Comparison of ENCODE assay signal across 8 mouse cellular contexts in the genomic region with DNA sequence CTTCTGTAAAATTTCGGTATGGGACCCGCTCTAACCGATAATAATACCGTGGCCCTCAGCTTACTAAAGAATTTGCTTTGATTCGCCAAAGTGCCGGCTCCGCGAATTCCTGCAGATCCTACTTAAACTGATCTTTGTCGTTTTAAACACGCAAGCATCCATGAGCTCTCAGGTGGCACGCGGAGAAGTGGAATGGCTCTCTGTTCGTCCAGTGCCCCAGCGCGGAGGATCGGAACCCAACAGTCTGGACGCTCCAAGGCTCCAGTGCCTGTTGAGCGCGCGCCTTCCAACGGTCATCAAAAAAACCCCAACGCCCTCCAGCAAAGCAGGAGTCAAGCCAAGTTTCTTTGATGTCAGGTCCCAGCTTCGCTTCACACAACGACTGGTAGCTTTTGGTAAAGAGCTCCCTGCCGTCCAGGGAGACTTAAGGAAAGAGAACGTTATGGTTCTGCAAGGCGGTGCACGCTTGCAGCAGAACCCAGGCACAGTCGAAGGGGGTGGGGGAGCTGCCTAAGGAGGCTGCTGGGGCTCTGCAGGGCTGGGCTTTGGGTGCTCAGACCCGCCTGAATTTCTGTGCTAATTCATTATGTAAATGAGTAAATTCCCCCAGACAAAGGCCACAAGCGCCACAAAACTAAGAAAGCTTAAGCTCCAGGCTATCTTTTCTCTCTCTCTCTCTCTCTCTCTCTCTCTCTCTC. TPM values are rescaled to one million over a fixed set of nuclear protein-coding genes. Genes with fewer than 3 reads are reported as not detected.
DNase-seq lines count a peak whose midpoint lies in the region; ATAC-seq and TF ChIP-seq lines count a peak whose summit lies in the region.

No protein-coding gene starts in this region.

- H3K4me3 ChIP-seq in hindbrain, embryonic 10.5 days: peak overlapping the region; percentile 61
- H3K4me3 ChIP-seq in liver, postnatal 0 days (ENCODE audit: low read depth, low read length): peak overlapping the region; percentile 40
- peak overlapping the region; percentile 41 for H3K4me3 ChIP-seq in stomach, postnatal 0 days (ENCODE audit: low read depth, low read length)

- H3K9ac ChIP-seq in liver, postnatal 0 days (replicated peaks): no peak overlapping the region
- no peak overlapping the region for H3K9ac ChIP-seq in stomach, postnatal 0 days (ENCODE audit: low read length)

- no peaks in the 10 kb centered on the region for H3K9me3 ChIP-seq in hindbrain, embryonic 10.5 days
- H3K9me3 ChIP-seq in liver, postnatal 0 days (ENCODE audit: low read length): no peaks in the 10 kb centered on the region
- H3K9me3 ChIP-seq in stomach, postnatal 0 days (ENCODE audit: control insufficient read depth, low read length): no peaks in the 10 kb centered on the region

- H3K27me3 ChIP-seq in hindbrain, embryonic 10.5 days (ENCODE audit: insufficient read depth, poor library complexity, severe bottlenecking): peaks cover 47% of the 10 kb centered on the region
- peaks cover 15% of the 10 kb centered on the region for H3K27me3 ChIP-seq in liver, postnatal 0 days (ENCODE audit: insufficient read depth, low read length)
- no peaks in the 10 kb centered on the region for H3K27me3 ChIP-seq in stomach, postnatal 0 days (ENCODE audit: control insufficient read depth, insufficient read depth, low read length)

- TF ChIP-seq EP300 in liver, postnatal 0 days (IDR thresholded peaks at IDR 0.05; ENCODE audit: low read depth): no peak
- no peak for TF ChIP-seq EP300 in stomach, postnatal 0 days (optimal IDR thresholded peaks at IDR 0.05)

- no peak overlapping the region for H3K27ac ChIP-seq in hindbrain, embryonic 10.5 days
- H3K27ac ChIP-seq in liver, postnatal 0 days (ENCODE audit: low read depth): no peak overlapping the region
- no peak overlapping the region for H3K27ac ChIP-seq in stomach, postnatal 0 days (replicated peaks)

- peaks cover 16% of the 10 kb centered on the region for H3K4me1 ChIP-seq in hindbrain, embryonic 10.5 days (replicated peaks)
- H3K4me1 ChIP-seq in liver, postnatal 0 days (ENCODE audit: insufficient read depth): no peaks in the 10 kb centered on the region
- H3K4me1 ChIP-seq in stomach, postnatal 0 days (replicated peaks; ENCODE audit: control insufficient read depth, insufficient read depth): no peaks in the 10 kb centered on the region

- peak; percentile 6 for DNase-seq in gastrocnemius, postnatal 10 days
- DNase-seq in gastrocnemius, postnatal 36 days: no peak
- DNase-seq in adrenal gland, postnatal 25 days: peak; percentile 4
- peak; percentile 30 for DNase-seq in hindbrain, embryonic 10.5 days (ENCODE audit: low spot score)
- no peak for DNase-seq in liver, postnatal 0 days
- no peak for DNase-seq in stomach, postnatal 0 days (ENCODE audit: low spot score)
- DNase-seq in spleen, postnatal 10 days (ENCODE audit: low spot score in 2 of 2): no peak

- intact Hi-C loops in gastrocnemius, postnatal 36 days (cut with DNase I): no loop called here

- WGBS in hindbrain, embryonic 10.5 days: under 1% methylated on average over 31 of the region's 31 CpGs
- WGBS in liver, postnatal 0 days (ENCODE audit: insufficient replicate concordance): 2% methylated on average over 31 of the region's 31 CpGs
- 2% methylated on average over 31 of the region's 31 CpGs for WGBS in stomach, postnatal 0 days

- no peaks in the 10 kb centered on the region for H3K36me3 ChIP-seq in hindbrain, embryonic 10.5 days
- no peaks in the 10 kb centered on the region for H3K36me3 ChIP-seq in liver, postnatal 0 days (replicated peaks; ENCODE audit: insufficient read depth, low read length)
- H3K36me3 ChIP-seq in stomach, postnatal 0 days (ENCODE audit: control insufficient read depth, insufficient read depth, low read length): no peaks in the 10 kb centered on the region

- TF ChIP-seq CTCF in liver, postnatal 0 days (IDR thresholded peaks at IDR 0.05; ENCODE audit: low read depth): no peak
- TF ChIP-seq CTCF in stomach, postnatal 0 days (IDR thresholded peaks at IDR 0.05; ENCODE audit: low read depth): no peak

- no peak for ATAC-seq in liver, postnatal 0 days
- no peak for ATAC-seq in stomach, postnatal 0 days (ENCODE audit: low FRiP score, low TSS enrichment)
- no peak for ATAC-seq in monocyte, adult 5-6 weeks (replicated peaks; ENCODE audit: insufficient number of reproducible peaks, low FRiP score, low TSS enrichment, poor library complexity, severe bottlenecking)

- peak overlapping the region; percentile 65 for H3K4me2 ChIP-seq in liver, postnatal 0 days (ENCODE audit: low read depth, low read length)
- peak overlapping the region; percentile 68 for H3K4me2 ChIP-seq in stomach, postnatal 0 days (replicated peaks; ENCODE audit: low read depth)

RNA-seq across cellular contexts. Expression of a gene that starts 0.6 kb away (rescaled TPM):
- under 1 TPM; 0.23 TPM for total RNA-seq in gastrocnemius, postnatal 10 days (2021)
- total RNA-seq in gastrocnemius, postnatal 36 days (2021): not detected
- 0.06 TPM in 1 of 2 replicates, not detected in the other for total RNA-seq in adrenal gland, postnatal 25 days (2021)
- polyA plus RNA-seq in hindbrain, embryonic 10.5 days (2016; fragmentation: Nextera tagmentation; extraction: Ambion mirVana): not detected in 2 replicates
- 3.3 and 3.6 TPM in 2 replicates for polyA plus RNA-seq in liver, postnatal 0 days (2015; fragmentation: Nextera tagmentation; extraction: Ambion mirVana)
- polyA plus RNA-seq in stomach, postnatal 0 days (2015; fragmentation: Nextera tagmentation; extraction: Ambion mirVana): 0.02 and 0.05 TPM in 2 replicates
- not detected in 3 replicates for total RNA-seq in monocyte, adult 5-6 weeks (2017)

RNA-seq across cellular contexts. Expression of a gene that starts 28.1 kb away (rescaled TPM):
- 1 to 10 TPM; 1.2 to 1.3 TPM for total RNA-seq in gastrocnemius, postnatal 10 days (2021)
- total RNA-seq in gastrocnemius, postnatal 36 days (2021): not detected
- 1.4 and 1.6 TPM in 2 replicates for total RNA-seq in adrenal gland, postnatal 25 days (2021)
- 1.9 and 2.2 TPM in 2 replicates for polyA plus RNA-seq in hindbrain, embryonic 10.5 days (2016; fragmentation: Nextera tagmentation; extraction: Ambion mirVana)
- polyA plus RNA-seq in liver, postnatal 0 days (2015; fragmentation: Nextera tagmentation; extraction: Ambion mirVana): 0.90 and 0.96 TPM in 2 replicates
- polyA plus RNA-seq in stomach, postnatal 0 days (2015; fragmentation: Nextera tagmentation; extraction: Ambion mirVana): 1.2 and 1.5 TPM in 2 replicates
- total RNA-seq in monocyte, adult 5-6 weeks (2017): not detected in 3 replicates

Comparison
In these comparisons a context has a peak if more than half of its experiments do, and no peak if none do; other contexts are left out.
1. DNase-seq: peak in gastrocnemius, postnatal 10 days (single experiment), adrenal gland, postnatal 25 days (single experiment) and hindbrain, embryonic 10.5 days (single experiment); none in gastrocnemius, postnatal 36 days (0 of 2), liver, postnatal 0 days (single experiment), stomach, postnatal 0 days (single experiment) and spleen, postnatal 10 days (0 of 2).
2. Peak in every context shown above with its lines, with median percentiles within 50 percentile points of each other: H3K4me3 ChIP-seq.